Mouse (Mus musculus) liver, embryonic 14.5 days (tissue): ENCODE results near the gene Unc13d.

Source experiments
- CTCF ChIP-seq: IDR thresholded peaks from 2 replicates; pipeline ENCODE4 v1.5.1; 2016; ENCODE audit warnings: antibody characterized with exemption, low read depth, control low read depth
- EP300 ChIP-seq: IDR thresholded peaks from 2 replicates; pipeline ENCODE4 v1.6.1; 2016; ENCODE audit warnings: antibody characterized with exemption, low read depth

GRCm38 (mm10) chr11:116117241-116117640, 39.5 kb upstream of the Unc13d start:
- TF ChIP-seq CTCF = no peak
- TF ChIP-seq EP300 = no peak
